Mouse (Mus musculus) ES-E14 (cell line): ENCODE measurements around the gene Hmox1. TPM values are rescaled to one million over a fixed set of nuclear protein-coding genes. Genes with fewer than 3 reads are reported as not detected.

Source experiments
- DNase-seq: peaks from one replicate; pipeline ENCODE4 v3.0.0-alpha.2; 2013; ENCODE audit warnings: low read depth, low spot score
- H3K27ac ChIP-seq: 2 replicates; pipeline ENCODE4 v1.5.1; 2012; ENCODE audit warnings: low read depth, mild to moderate bottlenecking, low read length, moderate library complexity, mixed read lengths; ENCODE audit not compliant: poor library complexity, insufficient read depth, severe bottlenecking
- H3K36me3 ChIP-seq: 2 replicates; pipeline ENCODE4 v1.6.1; 2012; ENCODE audit warnings: mild to moderate bottlenecking, low read length, moderate library complexity, mixed read lengths; ENCODE audit not compliant: control insufficient read depth, poor library complexity, insufficient read depth, severe bottlenecking
- H3K4me1 ChIP-seq, 2 experiments: fragments of 150-350 bp in 1 of 2; sonication (generic) in 1 of 2; 2 replicates each; pipeline ENCODE4 v1.6.1; 2012; ENCODE audit warnings: low read length in 2 of 2, mild to moderate bottlenecking in 1 of 2, mixed read lengths in 1 of 2; ENCODE audit not compliant: control insufficient read depth in 2 of 2, insufficient read depth in 2 of 2, poor library complexity in 1 of 2
- H3K4me3 ChIP-seq, 2 experiments: fragments of 150-350 bp in 1 of 2; sonication (generic) in 1 of 2; 2 replicates each; pipeline ENCODE4 v1.5.1; 2012; ENCODE audit warnings: low read length in 2 of 2, low read depth in 1 of 2, mild to moderate bottlenecking in 1 of 2, mixed read lengths in 1 of 2; ENCODE audit not compliant: insufficient read depth in 1 of 2, poor library complexity in 1 of 2, severe bottlenecking in 1 of 2
- H3K9ac ChIP-seq: 2 replicates; pipeline ENCODE4 v1.6.1; 2012; ENCODE audit warnings: low read depth, mild to moderate bottlenecking, low read length, mixed read lengths; ENCODE audit not compliant: poor library complexity, insufficient read depth, severe bottlenecking
- H3K9me3 ChIP-seq: fragments of 150-350 bp; sonication (generic); 2 replicates; pipeline ENCODE4 v1.6.1; 2012; ENCODE audit warnings: low read depth, mild to moderate bottlenecking, low read length; ENCODE audit not compliant: control insufficient read depth, insufficient read depth
- CHD2 ChIP-seq: IDR thresholded peaks from 2 replicates; pipeline ENCODE4 v1.6.1; 2014; ENCODE audit warnings: mild to moderate bottlenecking, low read depth, low read length, inconsistent platforms
- HCFC1 ChIP-seq: IDR thresholded peaks from 2 replicates; pipeline ENCODE4 v1.6.1; 2012; ENCODE audit warnings: low read length, inconsistent platforms, borderline replicate concordance; ENCODE audit not compliant: insufficient read depth
- MAFK ChIP-seq: IDR thresholded peaks from 2 replicates; pipeline ENCODE4 v1.6.1; 2014; ENCODE audit warnings: mild to moderate bottlenecking, low read depth, low read length, inconsistent platforms; ENCODE audit not compliant: insufficient read depth
- ZC3H11A ChIP-seq: IDR thresholded peaks from 2 replicates; pipeline ENCODE4 v1.6.1; 2012; ENCODE audit warnings: low read depth, mild to moderate bottlenecking, inconsistent platforms, low read length, borderline replicate concordance
- ZNF384 ChIP-seq: IDR thresholded peaks from 2 replicates; pipeline ENCODE4 v1.6.1; 2012; ENCODE audit warnings: low read depth, low read length, inconsistent platforms
- in situ Hi-C, 2 experiments: fragments of 600-800 bp; cut with MboI; formaldehyde crosslinking; loops; one replicate each; pipeline ENCODE4 v1.15.1; 2025; ENCODE audit warnings: low sequenced_read_pairs in 2 of 2, inconsistent platforms in 1 of 2; ENCODE audit not compliant: unreplicated experiment in 2 of 2
- total RNA-seq: library from RNA; depleted of rRNA; stranded (reverse); fragments of 300-350 nt; gene quantifications from 2 replicates; pipeline ENCODE4 v1.2.3, GENCODE M21; 2012; rRNA removed

Gene Hmox1
- total RNA-seq, 1 experiment, result 124 TPM

GRCm38 (mm10) chr8:75134603-75135391 is 41.4 kb downstream of the Hmox1 start:
- Histone ChIP-seq H3K9ac (no peak overlapping the region), H3K27ac (no peak overlapping the region), H3K9me3 (peaks cover 15% of the 10 kb centered on the region), H3K36me3 (peaks cover 5% of the 10 kb centered on the region; the same call in 1 of the 2 replicates), H3K4me3 (no peak overlapping the region), H3K4me1 (no peaks in the 10 kb centered on the region)
- TF ChIP-seq ZC3H11A (no peak), ZNF384 (no peak), MAFK (no peak), HCFC1 (no peak), CHD2 (no peak)
- in situ Hi-C loops, result loop anchor here in 1 of 2 experiments (5.0 kb wide), 1 partner anchor 103 kb away; no protein-coding TSS in a partner anchor
- DNase-seq, result no peak

- H3K4me3 ChIP-seq, result no peak overlapping the region
- DNase-seq, result no peak
- H3K27ac ChIP-seq, result no peak overlapping the region
- no peaks in the 10 kb centered on the region for H3K4me1 ChIP-seq
- TF ChIP-seq ZC3H11A, result no peak
- no peak for TF ChIP-seq HCFC1
- TF ChIP-seq MAFK, result no peak
- TF ChIP-seq CHD2, result no peak
- TF ChIP-seq ZNF384, result no peak
- H3K9ac ChIP-seq, result no peak overlapping the region
- peaks cover 15% of the 10 kb centered on the region for H3K9me3 ChIP-seq
- in situ Hi-C loops, result no loop called here
- peaks cover 2% of the 10 kb centered on the region; the same call in 1 of the 2 replicates for H3K36me3 ChIP-seq
These were observed 42.3 kb downstream of the Hmox1 start for GRCm38 (mm10) chr8:75135756-75136155.

DNA sequence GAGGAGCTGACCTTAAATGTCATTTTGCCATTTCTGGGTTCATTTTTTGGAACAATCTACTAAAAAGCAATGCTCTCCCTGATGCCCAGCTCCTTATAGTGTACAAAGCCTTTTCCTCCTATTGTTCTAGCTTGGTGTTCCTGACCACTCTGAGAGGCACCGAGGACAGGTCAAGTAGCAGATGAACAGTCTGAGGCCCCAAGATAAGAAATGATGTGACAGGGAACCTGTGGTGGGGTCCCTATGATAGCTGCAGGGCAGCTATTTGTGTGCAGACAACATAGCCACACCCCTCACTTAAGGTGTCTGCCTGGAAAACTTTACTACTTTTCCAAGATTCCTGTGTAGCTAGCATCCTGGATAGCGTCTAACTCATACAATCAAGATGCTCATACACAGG is 42.8 kb downstream of the Hmox1 start:
- Histone ChIP-seq H3K9ac (no peak overlapping the region), H3K9me3 (peaks cover 15% of the 10 kb centered on the region), H3K27ac (no peak overlapping the region), H3K36me3 (peaks cover 2% of the 10 kb centered on the region; the same call in 1 of the 2 replicates), H3K4me1 (no peaks in the 10 kb centered on the region), H3K4me3 (no peak overlapping the region)
- DNase-seq, result no peak
- in situ Hi-C loops, result no loop called here
- TF ChIP-seq HCFC1 (no peak), CHD2 (no peak), ZNF384 (no peak), MAFK (no peak), ZC3H11A (no peak)

GRCm38 (mm10) chr8:75137536-75137935 is 44.1 kb downstream of the Hmox1 start:
- no peak for TF ChIP-seq ZC3H11A
- Histone ChIP-seq H3K9me3 (peaks cover 15% of the 10 kb centered on the region), H3K27ac (no peak overlapping the region), H3K4me3 (no peak overlapping the region), H3K9ac (no peak overlapping the region), H3K4me1 (no peaks in the 10 kb centered on the region), H3K36me3 (no peaks in the 10 kb centered on the region)
- no peak for DNase-seq
- in situ Hi-C loops, result no loop called here

Other genes starting within 250 kb of the Hmox1 start
- gene Isx, start 220.4 kb upstream of the Hmox1 start, total RNA-seq, result 0.13 TPM in 1 of 2 replicates, not detected in the other
- 66.5 and 75.4 TPM in 2 replicates for gene Hmgxb4, start 100.3 kb upstream of the Hmox1 start, total RNA-seq
- gene Tom1, start 59.9 kb upstream of the Hmox1 start, total RNA-seq, result 24.5 and 24.7 TPM in 2 replicates
- gene Mcm5, start 15.9 kb downstream of the Hmox1 start, total RNA-seq, result 315 TPM in 2 replicates
- gene Rasd2, start 120.3 kb downstream of the Hmox1 start, total RNA-seq, result 2.1 TPM in 2 replicates